Mouse (Mus musculus) bone marrow, adult 2 months (tissue): ENCODE measurements around the gene Nucb1. TPM values are rescaled to one million over a fixed set of nuclear protein-coding genes. Genes with fewer than 3 reads are reported as not detected.
A peak's percentile ranks its signal among the peaks of the same experiment; 100 is the strongest.

ENCODE experiments used
- H3K27ac ChIP-seq: fragments of 200-500 bp; 2 replicates; pipeline ENCODE4 v1.5.1; 2012; ENCODE audit warnings: low read depth, mild to moderate bottlenecking, control low read depth, inconsistent platforms, low read length; ENCODE audit not compliant: control insufficient read depth, poor library complexity, insufficient read depth
- H3K4me1 ChIP-seq: fragments of 200-500 bp; 2 replicates; pipeline ENCODE4 v1.6.1; 2011; ENCODE audit warnings: low read length; ENCODE audit not compliant: control insufficient read depth, insufficient read depth
- H3K4me3 ChIP-seq: fragments of 200-500 bp; replicated peaks from 2 replicates; pipeline ENCODE3; 2011; ENCODE audit warnings: mild to moderate bottlenecking, low read depth, low read length, control low read depth; ENCODE audit not compliant: control insufficient read depth
- CTCF ChIP-seq: fragments of 200-500 bp; IDR thresholded peaks from 2 replicates; pipeline ENCODE4 v1.5.1; 2011; ENCODE audit warnings: low read length, control low read depth; ENCODE audit not compliant: control insufficient read depth, insufficient read depth
- POLR2A ChIP-seq: fragments of 200-500 bp; IDR thresholded peaks from 2 replicates; pipeline ENCODE4 v1.6.1; 2011; ENCODE audit warnings: low read depth, mild to moderate bottlenecking, control low read depth, low read length, borderline replicate concordance; ENCODE audit not compliant: control insufficient read depth
- WGBS: fragments of 180-500 bp; shearing (Covaris S2); methylation state at CpG from one replicate; pipeline ENCODE4 v1.1.7; 2018; 5-methylcytosine and 5-hydroxymethylcytosine counted together
- polyA plus RNA-seq: library from polyadenylated mRNA; stranded (reverse); fragments of >200 nt; gene quantifications from 2 replicates; pipeline ENCODE4 v1.2.4, GENCODE M21; 2011; ENCODE audit warnings: low replicate concordance; ENCODE audit not compliant: missing spikeins, insufficient read depth, insufficient read length

Gene Nucb1
- polyA plus RNA-seq = 69.3 and 71.9 TPM in 2 replicates

- TF ChIP-seq CTCF = no peak
- peak; percentile 75 for TF ChIP-seq POLR2A
- Histone ChIP-seq H3K4me3 (peak within 1 kb of the TSS; percentile 71), H3K27ac (peak within 1 kb of the TSS; percentile 77), H3K4me1 (peaks cover 3% of the 10 kb centered on the region; the same call in 1 of the 2 replicates)
- under 1% methylated on average over 44 of the region's 44 CpGs for WGBS
Observed at GRCm38 (mm10) chr7:45509912-45510787, at the start of gene Nucb1. Gene Nucb1 (minus strand): TSS chr7:45510406.

DNA sequence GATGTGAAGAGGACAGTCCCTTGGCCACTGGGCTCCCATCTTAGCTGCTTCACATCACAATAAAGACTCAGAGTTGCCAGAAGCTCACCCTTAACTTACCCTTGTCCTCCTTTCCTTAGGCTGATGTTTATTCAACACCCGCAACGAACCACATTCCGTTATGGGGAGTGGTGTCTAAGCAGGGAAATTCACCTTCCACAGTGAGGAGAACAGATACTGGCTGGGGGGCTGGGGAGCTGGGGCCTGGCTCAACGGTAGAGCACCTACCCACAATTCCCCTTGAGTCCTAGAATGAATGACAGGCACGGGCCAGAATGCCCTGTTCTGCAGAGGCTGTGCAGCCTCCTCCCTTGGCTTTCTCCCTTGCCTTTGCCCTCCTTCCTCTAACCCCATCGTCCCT is 48.7 kb upstream of the Nucb1 start:
- no peak overlapping the region for H3K4me3 ChIP-seq
- no peak for TF ChIP-seq POLR2A
- TF ChIP-seq CTCF = no peak
- no peaks in the 10 kb centered on the region; the same call in none of the 2 replicates for H3K4me1 ChIP-seq
- no peak overlapping the region for H3K27ac ChIP-seq
- WGBS = 41% methylated on average over 6 of the region's 6 CpGs

GRCm38 (mm10) chr7:45555787-45556186 is 45.6 kb upstream of the Nucb1 start:
- Histone ChIP-seq H3K4me3 (no peak overlapping the region), H3K27ac (no peak overlapping the region), H3K4me1 (no peaks in the 10 kb centered on the region; the same call in none of the 2 replicates)
- TF ChIP-seq POLR2A (no peak), CTCF (peak; percentile 89)
- 27% methylated on average over 8 of the region's 8 CpGs for WGBS

GRCm38 (mm10) chr7:45554744-45555143 is 44.5 kb upstream of the Nucb1 start, which contains the start of gene Hsd17b14:
Gene Hsd17b14 (plus strand): TSS chr7:45554893.
- no peak within 1 kb of the TSS for H3K4me3 ChIP-seq
- no peak within 1 kb of the TSS for H3K27ac ChIP-seq
- no peaks in the 10 kb centered on the region for H3K4me1 ChIP-seq
- 83% methylated on average over 8 of the region's 8 CpGs for WGBS
- TF ChIP-seq POLR2A = no peak
- no peak for TF ChIP-seq CTCF

GRCm38 (mm10) chr7:45553990-45554389 is 43.8 kb upstream of the Nucb1 start:
- TF ChIP-seq CTCF = no peak
- TF ChIP-seq POLR2A = no peak
- Histone ChIP-seq H3K27ac (no peak overlapping the region), H3K4me3 (no peak overlapping the region), H3K4me1 (no peaks in the 10 kb centered on the region)
- WGBS = 86% methylated on average over 2 of the region's 2 CpGs

DNA sequence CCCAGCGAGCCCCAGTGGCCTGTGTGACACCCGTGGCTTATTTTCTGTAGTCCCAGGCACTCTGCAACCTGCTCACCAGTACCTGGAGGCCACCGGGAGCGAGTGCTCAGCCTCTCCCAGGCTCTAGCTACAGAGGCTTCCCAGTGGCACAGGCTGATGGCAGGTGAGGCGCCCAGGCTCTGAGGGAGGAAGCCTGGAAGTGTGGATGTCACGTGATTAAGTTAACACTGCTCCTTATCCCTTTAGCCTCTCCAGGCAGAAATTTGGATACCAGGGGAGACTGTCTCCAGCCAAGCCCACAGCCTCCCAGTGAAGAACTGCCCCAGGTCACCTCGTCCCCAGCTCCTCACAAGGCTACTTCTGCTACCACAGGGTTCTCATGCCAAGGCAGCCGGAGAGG is 43.3 kb upstream of the Nucb1 start:
- TF ChIP-seq POLR2A (no peak), CTCF (no peak)

GRCm38 (mm10) chr7:45551512-45551883 is 41.3 kb upstream of the Nucb1 start:
- TF ChIP-seq CTCF (no peak), POLR2A (no peak)

More for the DNA sequence above, 43.3 kb upstream of the Nucb1 start:
- WGBS = 78% methylated on average over 8 of the region's 8 CpGs
- Histone ChIP-seq H3K4me3 (no peak overlapping the region), H3K4me1 (no peaks in the 10 kb centered on the region), H3K27ac (no peak overlapping the region)

GRCm38 (mm10) chr7:45550821-45551511 is 40.8 kb upstream of the Nucb1 start:
- no peak overlapping the region for H3K27ac ChIP-seq
- 80% methylated on average over 11 of the region's 11 CpGs for WGBS
- no peak overlapping the region for H3K4me3 ChIP-seq
- H3K4me1 ChIP-seq = no peaks in the 10 kb centered on the region
- TF ChIP-seq CTCF (no peak), POLR2A (no peak)

More at GRCm38 (mm10) chr7:45551512-45551883, 41.3 kb upstream of the Nucb1 start:
- Histone ChIP-seq H3K4me3 (no peak overlapping the region), H3K27ac (no peak overlapping the region), H3K4me1 (no peaks in the 10 kb centered on the region)
- 78% methylated on average over 8 of the region's 8 CpGs for WGBS
